Mouse (Mus musculus) limb, embryonic 14.5 days (tissue): ENCODE results near the gene Apc2. TPM values are rescaled to one million over a fixed set of nuclear protein-coding genes. Genes with fewer than 3 reads are reported as not detected.

Experiments
- ATAC-seq: fragments of 200-750 bp; cut with Nextera tagmentation; 2 replicates; pipeline ENCODE4 v1.8.0; 2017; ENCODE audit warnings: low read depth, moderate number of reproducible peaks, moderate TSS enrichment; ENCODE audit not compliant: low FRiP score
- DNase-seq: peaks from one replicate; pipeline ENCODE4 v3.0.0-alpha.2; 2015; ENCODE audit warnings: low spot score
- H3K27ac ChIP-seq: fragments of 300-500 bp; sonication (generic); replicated peaks from 2 replicates; pipeline ENCODE4 v1.5.1; 2014; ENCODE audit warnings: low read depth, mild to moderate bottlenecking, low read length, moderate library complexity, mixed read lengths
- H3K27me3 ChIP-seq: fragments of 300-500 bp; sonication (generic); 2 replicates; pipeline ENCODE4 v1.6.1; 2014; ENCODE audit warnings: low read length, mixed read lengths; ENCODE audit not compliant: control insufficient read depth, insufficient read depth
- H3K36me3 ChIP-seq: fragments of 300-500 bp; sonication (generic); 2 replicates; pipeline ENCODE4 v1.6.1; 2014; ENCODE audit warnings: mild to moderate bottlenecking, low read length, moderate library complexity, mixed read lengths; ENCODE audit not compliant: control insufficient read depth, insufficient read depth
- H3K4me1 ChIP-seq: fragments of 300-500 bp; sonication (generic); 2 replicates; pipeline ENCODE4 v1.6.1; 2014; ENCODE audit warnings: antibody characterized with exemption, low read length, mixed read lengths; ENCODE audit not compliant: control insufficient read depth, insufficient read depth
- H3K4me2 ChIP-seq: fragments of 300-500 bp; sonication (generic); replicated peaks from 2 replicates; pipeline ENCODE4 v1.6.1; 2014; ENCODE audit warnings: low read depth, mild to moderate bottlenecking, low read length, moderate library complexity; ENCODE audit not compliant: severe bottlenecking
- H3K4me3 ChIP-seq: fragments of 300-500 bp; sonication (generic); replicated peaks from 2 replicates; pipeline ENCODE4 v1.5.1; 2014; ENCODE audit warnings: low read length
- H3K9ac ChIP-seq: fragments of 300-500 bp; sonication (generic); 2 replicates; pipeline ENCODE4 v1.6.1; 2014; ENCODE audit warnings: mild to moderate bottlenecking, low read depth, low read length, moderate library complexity; ENCODE audit not compliant: severe bottlenecking
- H3K9me3 ChIP-seq: fragments of 300-500 bp; sonication (generic); 2 replicates; pipeline ENCODE4 v1.6.1; 2016; ENCODE audit warnings: low read length; ENCODE audit not compliant: control insufficient read depth
- POLR2A ChIP-seq: fragments of 200-500 bp; IDR thresholded peaks from 2 replicates; pipeline ENCODE4 v1.8.0; 2012; ENCODE audit warnings: inconsistent platforms, mild to moderate bottlenecking, moderate library complexity, borderline replicate concordance; ENCODE audit not compliant: insufficient read depth, insufficient read length; ENCODE audit errors: extremely low read depth
- whole genome bisulfite sequencing: fragments of 180-500 bp; shearing (Covaris S2); extraction: QIAGEN DNeasy Blood & Tissue Kit; methylation state at CpG from one replicate; pipeline ENCODE4 v1.1.7; 2014; 5-methylcytosine and 5-hydroxymethylcytosine counted together
- polyA plus RNA-seq, 2 experiments: library from polyadenylated mRNA; depleted of rRNA in 1 of 2; stranded (reverse) in 1 of 2; unstranded in 1 of 2; fragments of >200 nt; fragmentation: Nextera tagmentation in 1 of 2; extraction: Ambion mirVana in 1 of 2; gene quantifications; 2 replicates each; pipeline versions ENCODE4 v1.2.1 to v1.2.3; 2012 to 2014

Apc2 gene
- polyA plus RNA-seq, 2 experiments, result 1.5 to 2.5 TPM

DNA sequence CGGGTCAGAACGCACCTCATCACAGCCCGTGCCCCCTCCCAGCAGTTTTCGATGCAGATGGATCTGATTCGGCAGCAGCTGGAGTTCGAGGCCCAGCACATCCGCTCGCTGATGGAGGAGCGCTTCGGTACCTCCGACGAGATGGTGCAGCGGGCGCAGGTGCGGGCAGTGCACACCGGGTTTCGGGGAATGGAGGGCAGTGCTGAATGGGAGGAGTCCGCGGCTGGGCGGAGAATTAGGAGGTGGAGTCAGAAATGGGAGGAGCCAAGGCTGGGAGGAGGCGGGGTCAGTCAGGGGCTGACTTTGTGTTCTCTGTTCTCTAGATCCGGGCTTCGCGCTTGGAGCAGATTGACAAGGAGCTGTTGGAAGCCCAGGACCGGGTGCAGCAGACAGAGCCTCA lies 9.1 kb downstream of the Apc2 start:
- no peak for TF ChIP-seq POLR2A
- Histone ChIP-seq H3K4me3 (no peak overlapping the region), H3K9ac (no peak overlapping the region), H3K9me3 (no peaks in the 10 kb centered on the region), H3K36me3 (no peaks in the 10 kb centered on the region), H3K27ac (no peak overlapping the region), H3K4me1 (no peaks in the 10 kb centered on the region), H3K27me3 (peaks cover 49% of the 10 kb centered on the region), H3K4me2 (0 out of 2 replicates have a peak overlapping the region, but pooled peaks have one; percentile 2)
- no peak for ATAC-seq
- no peak for DNase-seq
- WGBS, result 13% methylated on average over 25 of the region's 25 CpGs

DNA sequence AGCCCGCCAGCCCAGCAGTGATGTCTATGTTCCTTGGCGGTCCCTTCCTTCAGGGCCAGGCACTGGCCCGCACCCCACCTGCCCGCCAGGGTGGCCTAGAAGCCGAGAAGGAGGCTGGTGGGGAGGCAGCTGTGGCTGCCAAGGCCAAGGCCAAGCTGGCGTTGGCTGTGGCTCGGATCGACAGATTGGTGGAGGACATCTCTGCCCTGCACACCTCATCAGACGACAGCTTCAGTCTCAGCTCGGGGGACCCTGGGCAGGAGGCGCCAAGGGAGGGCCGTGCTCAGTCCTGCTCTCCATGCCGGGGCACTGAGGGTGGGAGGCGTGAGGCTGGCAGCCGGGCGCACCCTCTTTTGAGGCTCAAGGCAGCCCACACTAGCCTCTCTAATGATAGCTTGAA lies 15.8 kb downstream of the Apc2 start:
- H3K4me1 ChIP-seq, result no peaks in the 10 kb centered on the region
- H3K27me3 ChIP-seq, result peaks cover 62% of the 10 kb centered on the region
- DNase-seq, result no peak
- H3K4me3 ChIP-seq, result no peak overlapping the region
- no peak overlapping the region for H3K4me2 ChIP-seq
- H3K9ac ChIP-seq, result no peak overlapping the region
- H3K27ac ChIP-seq, result no peak overlapping the region
- no peak for ATAC-seq
- WGBS, result 78% methylated on average over 16 of the region's 16 CpGs
- H3K9me3 ChIP-seq, result no peaks in the 10 kb centered on the region
- no peaks in the 10 kb centered on the region for H3K36me3 ChIP-seq
- no peak for TF ChIP-seq POLR2A

DNA sequence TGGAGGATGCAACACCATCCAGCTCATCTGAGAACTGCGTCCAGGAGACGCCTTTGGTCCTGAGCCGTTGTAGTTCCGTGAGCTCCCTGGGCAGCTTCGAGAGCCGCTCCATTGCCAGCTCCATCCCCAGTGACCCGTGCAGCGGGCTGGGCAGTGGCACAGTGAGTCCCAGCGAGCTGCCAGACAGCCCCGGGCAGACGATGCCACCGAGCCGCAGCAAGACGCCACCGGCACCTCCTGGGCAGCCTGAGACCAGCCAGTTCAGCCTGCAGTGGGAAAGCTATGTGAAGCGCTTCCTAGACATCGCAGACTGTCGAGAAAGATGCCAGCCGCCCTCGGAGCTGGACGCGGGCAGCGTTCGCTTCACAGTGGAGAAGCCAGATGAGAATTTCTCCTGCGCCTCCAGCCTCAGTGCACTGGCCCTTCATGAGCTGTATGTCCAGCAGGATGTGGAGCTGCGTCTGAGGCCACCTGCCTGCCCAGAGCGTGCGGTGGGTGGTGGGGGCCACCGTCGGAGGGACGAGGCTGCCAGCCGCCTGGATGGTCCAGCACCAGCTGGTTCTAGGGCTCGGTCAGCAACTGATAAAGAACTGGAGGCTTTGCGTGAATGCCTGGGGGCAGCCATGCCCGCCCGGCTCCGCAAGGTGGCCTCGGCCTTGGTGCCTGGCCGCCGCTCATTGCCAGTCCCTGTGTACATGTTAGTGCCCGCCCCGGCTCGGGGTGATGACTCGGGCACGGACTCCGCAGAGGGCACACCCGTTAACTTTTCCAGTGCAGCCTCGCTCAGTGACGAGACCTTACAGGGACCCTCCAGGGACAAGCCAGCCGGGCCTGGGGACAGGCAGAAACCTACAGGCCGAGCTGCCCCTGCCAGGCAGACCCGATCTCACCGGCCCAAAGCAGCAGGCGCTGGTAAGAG lies 17.1 kb downstream of the Apc2 start:
- Histone ChIP-seq H3K9me3 (no peaks in the 10 kb centered on the region), H3K9ac (no peak overlapping the region), H3K27me3 (peaks cover 69% of the 10 kb centered on the region), H3K36me3 (0 out of 2 replicates have a peak, but pooled peaks cover 5% of the 10 kb centered on the region), H3K4me2 (no peak overlapping the region), H3K4me1 (no peaks in the 10 kb centered on the region), H3K4me3 (no peak overlapping the region), H3K27ac (no peak overlapping the region)
- 63% methylated on average over 52 of the region's 54 CpGs for WGBS
- DNase-seq (no peak), ATAC-seq (no peak)
- TF ChIP-seq POLR2A, result no peak

DNA sequence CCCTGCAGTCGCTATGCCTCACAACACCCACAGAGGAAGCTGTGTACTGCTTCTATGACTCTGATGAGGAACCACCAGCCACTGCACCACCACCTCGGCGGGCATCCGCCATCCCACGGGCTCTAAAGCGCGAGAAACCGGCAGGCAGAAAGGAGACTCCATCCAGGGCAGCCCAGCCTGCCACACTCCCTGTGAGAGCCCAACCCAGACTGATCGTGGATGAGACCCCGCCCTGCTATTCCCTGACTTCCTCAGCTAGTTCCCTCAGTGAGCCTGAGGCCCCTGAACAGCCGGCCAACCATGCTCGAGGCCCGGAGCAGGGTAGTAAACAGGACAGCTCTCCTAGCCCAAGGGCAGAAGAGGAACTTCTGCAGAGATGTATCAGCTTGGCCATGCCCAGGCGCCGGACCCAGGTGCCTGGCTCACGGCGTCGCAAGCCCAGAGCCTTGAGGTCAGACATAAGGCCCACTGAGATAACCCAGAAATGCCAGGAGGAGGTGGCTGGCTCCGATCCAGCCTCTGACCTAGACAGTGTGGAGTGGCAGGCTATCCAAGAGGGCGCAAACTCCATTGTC lies 17.9 kb downstream of the Apc2 start:
- H3K27me3 ChIP-seq, result peaks cover 69% of the 10 kb centered on the region
- no peak for ATAC-seq
- no peaks in the 10 kb centered on the region for H3K9me3 ChIP-seq
- peaks cover 13% of the 10 kb centered on the region; the same call in 1 of the 2 replicates for H3K36me3 ChIP-seq
- no peak overlapping the region for H3K9ac ChIP-seq
- no peak for DNase-seq
- WGBS, result 46% methylated on average over 19 of the region's 20 CpGs
- H3K27ac ChIP-seq, result no peak overlapping the region
- no peak overlapping the region for H3K4me3 ChIP-seq
- no peak overlapping the region for H3K4me2 ChIP-seq
- no peaks in the 10 kb centered on the region for H3K4me1 ChIP-seq
- no peak for TF ChIP-seq POLR2A

DNA sequence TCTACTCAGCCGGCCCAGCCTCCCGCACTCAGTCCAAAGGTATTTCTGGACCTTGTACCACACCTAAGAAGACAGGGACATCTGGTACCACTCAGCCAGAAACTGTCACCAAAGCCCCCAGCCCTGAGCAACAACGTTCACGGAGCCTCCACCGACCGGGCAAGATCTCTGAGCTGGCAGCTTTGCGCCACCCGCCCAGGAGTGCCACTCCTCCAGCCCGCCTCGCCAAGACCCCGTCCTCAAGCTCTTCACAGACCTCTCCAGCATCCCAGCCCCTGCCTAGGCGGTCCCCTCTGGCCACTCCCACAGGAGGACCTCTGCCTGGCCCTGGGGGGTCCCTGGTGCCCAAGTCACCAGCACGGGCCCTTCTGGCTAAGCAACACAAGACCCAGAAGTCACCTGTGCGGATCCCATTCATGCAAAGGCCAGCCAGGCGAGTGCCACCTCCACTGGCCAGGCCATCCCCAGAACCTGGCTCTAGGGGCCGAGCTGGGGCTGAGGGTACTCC lies 18.8 kb downstream of the Apc2 start:
- 43% methylated on average over 16 of the region's 16 CpGs for WGBS
- ATAC-seq, result no peak
- H3K9ac ChIP-seq, result no peak overlapping the region

More for the DNA sequence above, 18.8 kb downstream of the Apc2 start:
- H3K4me3 ChIP-seq, result no peak overlapping the region
- no peak for DNase-seq
- H3K4me1 ChIP-seq, result 0 out of 2 replicates have a peak, but pooled peaks cover 3% of the 10 kb centered on the region
- no peak for TF ChIP-seq POLR2A
- H3K36me3 ChIP-seq, result peaks cover 17% of the 10 kb centered on the region; the same call in 1 of the 2 replicates
- H3K27me3 ChIP-seq, result peaks cover 69% of the 10 kb centered on the region
- H3K27ac ChIP-seq, result no peak overlapping the region
- no peaks in the 10 kb centered on the region for H3K9me3 ChIP-seq
- no peak overlapping the region for H3K4me2 ChIP-seq
